In genomic region chr7:123645521-123645920, GRCm38 (mm10) we compare ENCODE assay signal across 14 mouse cellular contexts.
"Had no signal": no experiment of that assay in that cellular context is flagged by ENCODE, and none has a peak within 500 bp of the region (broad histone marks: within the 10 kb centered on the region; RNA-seq: fewer than 3 reads in every experiment).

No protein-coding gene starts in this region.

- ATAC-seq: midbrain, embryonic 13.5 days; midbrain, embryonic 15.5 days had no signal

- H3K9me3 ChIP-seq: midbrain, embryonic 13.5 days; midbrain, embryonic 15.5 days; neural tube, embryonic 12.5 days; stomach, embryonic 15.5 days had no signal

- H3K27ac ChIP-seq: midbrain, embryonic 13.5 days; midbrain, embryonic 15.5 days; neural tube, embryonic 12.5 days; stomach, embryonic 15.5 days; stomach, postnatal 0 days had no signal

- H3K36me3 ChIP-seq: midbrain, embryonic 13.5 days; midbrain, embryonic 15.5 days; neural tube, embryonic 12.5 days; stomach, embryonic 15.5 days had no signal

- H3K4me3 ChIP-seq: midbrain, embryonic 13.5 days; midbrain, embryonic 15.5 days; neural tube, embryonic 12.5 days; stomach, embryonic 15.5 days had no signal

- H3K9ac ChIP-seq: lung, embryonic 14.5 days; midbrain, embryonic 13.5 days; midbrain, embryonic 15.5 days; neural tube, embryonic 12.5 days; stomach, embryonic 15.5 days had no signal

- H3K4me2 ChIP-seq: lung, embryonic 14.5 days; midbrain, embryonic 11.5 days; midbrain, embryonic 13.5 days; midbrain, embryonic 15.5 days; neural tube, embryonic 12.5 days; stomach, embryonic 15.5 days had no signal

- H3K4me1 ChIP-seq: neural tube, embryonic 12.5 days; stomach, embryonic 15.5 days had no signal

- H3K27me3 ChIP-seq: midbrain, embryonic 13.5 days; midbrain, embryonic 15.5 days; neural tube, embryonic 12.5 days; stomach, embryonic 15.5 days had no signal

- DNase-seq: lung, adult 18-20 months; lung, embryonic 14.5 days; lung, postnatal 10 days; lung, postnatal 4 days; right cerebral cortex, postnatal 14 days; thymus, adult 2 months; thymus, postnatal 25 days; thymus, postnatal 4 days had no signal
